Mouse (Mus musculus): ENCODE measurements around the gene Cflar. TPM values are rescaled to one million over a fixed set of nuclear protein-coding genes. Genes with fewer than 3 reads are reported as not detected.
"Not testable (repeated sequence)": the region's sequence is repeated elsewhere in the genome, so short reads cannot be mapped to it uniquely, and the experiment has no call there.

Cflar gene
- polyA plus RNA-seq, 1 experiment: 15.4 TPM

- no peak for TF ChIP-seq POLR2A (IDR thresholded peaks at IDR 0.05; ENCODE audit: borderline replicate concordance, insufficient read depth, low read length)
- no peak for TF ChIP-seq CTCF (IDR thresholded peaks at IDR 0.05; ENCODE audit: borderline replicate concordance, insufficient read depth, low read depth, low read length)
- no peak overlapping the region for H3K4me3 ChIP-seq (replicated peaks; ENCODE audit: insufficient read depth, low read depth, low read length)
- H3K27me3 ChIP-seq (ENCODE audit: control insufficient read depth, insufficient read depth, low read length): no peaks in the 10 kb centered on the region
- no peak for DNase-seq
- no peak overlapping the region for H3K27ac ChIP-seq (ENCODE audit: insufficient read depth, low read length)
- H3K4me1 ChIP-seq (ENCODE audit: control insufficient read depth, insufficient read depth, low read length): no peaks in the 10 kb centered on the region
- 96% methylated on average over 4 of the region's 4 CpGs for WGBS
These were observed 87.6 kb downstream of the Cflar start for GRCm38 (mm10) chr1:58798911-58799310.

DNA sequence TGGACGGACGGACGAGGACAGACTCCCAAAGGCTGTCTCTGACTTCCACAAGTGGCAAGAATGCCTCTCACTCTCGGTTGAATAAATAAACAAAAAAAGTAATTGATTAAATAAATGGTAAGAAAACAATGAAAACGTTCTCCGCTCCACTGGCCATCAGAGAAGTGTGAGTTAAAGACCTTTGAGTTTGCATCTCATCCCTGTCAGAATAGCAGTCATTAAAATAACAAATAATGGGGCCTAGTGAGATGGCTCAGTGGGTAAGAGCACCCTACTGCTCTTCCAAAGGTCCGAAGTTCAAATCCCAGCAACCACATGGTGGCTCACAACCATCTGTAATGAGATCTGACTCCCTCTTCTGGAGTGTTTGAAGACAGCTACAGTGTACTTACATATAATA lies 89.3 kb downstream of the Cflar start:
- not testable (repeated sequence) for DNase-seq; H3K27ac ChIP-seq (ENCODE audit: insufficient read depth, low read length)
- WGBS: 71% methylated on average over 7 of the region's 7 CpGs

GRCm38 (mm10) chr1:58801558-58802285 lies 90.4 kb downstream of the Cflar start:
- no peaks in the 10 kb centered on the region for H3K4me1 ChIP-seq (ENCODE audit: control insufficient read depth, insufficient read depth, low read length)
- DNase-seq: no peak
- H3K27ac ChIP-seq (ENCODE audit: insufficient read depth, low read length): no peak overlapping the region
- 94% methylated on average over 8 of the region's 8 CpGs for WGBS
- no peak for TF ChIP-seq POLR2A (IDR thresholded peaks at IDR 0.05; ENCODE audit: borderline replicate concordance, insufficient read depth, low read length)
- TF ChIP-seq CTCF (IDR thresholded peaks at IDR 0.05; ENCODE audit: borderline replicate concordance, insufficient read depth, low read depth, low read length): no peak
- no peak overlapping the region for H3K4me3 ChIP-seq (replicated peaks; ENCODE audit: insufficient read depth, low read depth, low read length)
- no peaks in the 10 kb centered on the region for H3K27me3 ChIP-seq (ENCODE audit: control insufficient read depth, insufficient read depth, low read length)

More for the DNA sequence above, 89.3 kb downstream of the Cflar start:
- H3K4me1 ChIP-seq (ENCODE audit: control insufficient read depth, insufficient read depth, low read length); H3K4me3 ChIP-seq (replicated peaks; ENCODE audit: insufficient read depth, low read depth, low read length); H3K27me3 ChIP-seq (ENCODE audit: control insufficient read depth, insufficient read depth, low read length): not testable (repeated sequence)

GRCm38 (mm10) chr1:58802322-58803273 lies 91.3 kb downstream of the Cflar start:
- 76% methylated on average over 18 of the region's 18 CpGs for WGBS
- no peaks in the 10 kb centered on the region for H3K4me1 ChIP-seq (ENCODE audit: control insufficient read depth, insufficient read depth, low read length)
- TF ChIP-seq CTCF (IDR thresholded peaks at IDR 0.05; ENCODE audit: borderline replicate concordance, insufficient read depth, low read depth, low read length): no peak
- TF ChIP-seq POLR2A (IDR thresholded peaks at IDR 0.05; ENCODE audit: borderline replicate concordance, insufficient read depth, low read length): no peak
- no peak overlapping the region for H3K4me3 ChIP-seq (replicated peaks; ENCODE audit: insufficient read depth, low read depth, low read length)
- H3K27me3 ChIP-seq (ENCODE audit: control insufficient read depth, insufficient read depth, low read length): no peaks in the 10 kb centered on the region
- H3K27ac ChIP-seq (ENCODE audit: insufficient read depth, low read length): no peak overlapping the region
- no peak for DNase-seq

DNA sequence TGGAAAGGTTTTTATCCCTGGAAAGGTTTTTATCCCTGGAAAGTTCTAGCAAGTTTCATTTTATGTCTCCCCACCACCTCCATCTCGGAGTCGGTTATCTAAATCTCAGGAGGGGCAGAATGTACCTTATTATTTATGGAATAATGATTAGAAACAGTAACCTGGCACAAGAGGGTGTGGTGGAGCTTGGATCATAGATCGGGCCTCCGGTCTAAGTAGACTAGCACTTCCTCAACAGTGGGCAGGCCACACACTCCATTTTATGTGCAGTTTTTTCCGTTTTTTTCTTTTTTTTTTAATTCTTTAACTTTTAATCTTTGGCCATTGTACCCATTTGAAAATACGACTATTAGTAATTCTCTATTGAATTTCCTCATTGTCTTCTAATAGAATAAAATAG lies 92.2 kb downstream of the Cflar start:
- Histone ChIP-seq H3K4me3 (replicated peaks; ENCODE audit: insufficient read depth, low read depth, low read length) (no peak overlapping the region), H3K4me1 (ENCODE audit: control insufficient read depth, insufficient read depth, low read length) (no peaks in the 10 kb centered on the region), H3K27ac (ENCODE audit: insufficient read depth, low read length) (no peak overlapping the region), H3K27me3 (ENCODE audit: control insufficient read depth, insufficient read depth, low read length) (no peaks in the 10 kb centered on the region)
- 89% methylated on average over 6 of the region's 6 CpGs for WGBS
- DNase-seq: no peak
- TF ChIP-seq POLR2A (IDR thresholded peaks at IDR 0.05; ENCODE audit: borderline replicate concordance, insufficient read depth, low read length) (no peak), CTCF (IDR thresholded peaks at IDR 0.05; ENCODE audit: borderline replicate concordance, insufficient read depth, low read depth, low read length) (no peak)

DNA sequence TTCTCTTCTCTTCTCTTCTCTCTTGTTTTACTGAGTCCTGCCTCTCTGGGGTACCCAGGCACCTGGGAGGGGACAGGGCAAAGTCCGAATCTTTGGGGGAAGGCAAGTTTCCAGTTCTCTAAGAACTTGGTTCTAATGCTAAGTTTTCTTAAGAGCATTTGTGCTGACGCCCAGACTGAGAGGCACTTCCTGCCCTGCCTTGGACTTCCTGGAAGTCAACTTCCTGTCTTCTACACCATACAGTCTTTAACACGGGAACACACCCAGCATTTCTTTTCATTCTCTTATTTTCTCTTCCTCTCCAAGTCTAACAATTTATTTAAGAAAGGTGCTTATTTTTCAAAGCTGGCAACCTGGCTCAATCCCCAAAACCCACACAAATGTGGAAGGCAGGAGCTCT lies 95.3 kb downstream of the Cflar start:
- no peak for TF ChIP-seq POLR2A (IDR thresholded peaks at IDR 0.05; ENCODE audit: borderline replicate concordance, insufficient read depth, low read length)
- no peak for TF ChIP-seq CTCF (IDR thresholded peaks at IDR 0.05; ENCODE audit: borderline replicate concordance, insufficient read depth, low read depth, low read length)
- 69% methylated on average over 3 of the region's 3 CpGs for WGBS
- Histone ChIP-seq H3K27ac (ENCODE audit: insufficient read depth, low read length) (no peak overlapping the region), H3K27me3 (ENCODE audit: control insufficient read depth, insufficient read depth, low read length) (no peaks in the 10 kb centered on the region), H3K4me3 (replicated peaks; ENCODE audit: insufficient read depth, low read depth, low read length) (no peak overlapping the region), H3K4me1 (ENCODE audit: control insufficient read depth, insufficient read depth, low read length) (no peaks in the 10 kb centered on the region)
- DNase-seq: no peak

Other genes with a start within 250 kb of the Cflar start
- gene Orc2, start 206.4 kb upstream of the Cflar start, polyA plus RNA-seq (2012; rRNA removed): 21.6 and 22.6 TPM in 2 replicates
- 21.8 and 26.3 TPM in 2 replicates for gene Fam126b, start 125.2 kb upstream of the Cflar start, polyA plus RNA-seq (2012; rRNA removed)
- gene Ndufb3, start 125.1 kb upstream of the Cflar start, polyA plus RNA-seq (2012; rRNA removed): 242 and 268 TPM in 2 replicates
- gene Als2cr12, start 15.5 kb upstream of the Cflar start, polyA plus RNA-seq (2012; rRNA removed): 0.08 TPM in 1 of 2 replicates, not detected in the other
- 1.6 and 1.9 TPM in 2 replicates for gene Casp8, start 83.9 kb downstream of the Cflar start, polyA plus RNA-seq (2012; rRNA removed)

Measured in cerebellum, adult 2 months (tissue).